Mouse (Mus musculus): ENCODE data around the gene Olfr1047. TPM values are rescaled to one million over a fixed set of nuclear protein-coding genes. Genes with fewer than 3 reads are reported as not detected.
"Not testable (repeated sequence)": the region's sequence is repeated elsewhere in the genome, so short reads cannot be mapped to it uniquely, and the experiment has no call there.

The Olfr1047 gene
- not detected for polyA plus RNA-seq (2017; shearing (Covaris generic))

DNA sequence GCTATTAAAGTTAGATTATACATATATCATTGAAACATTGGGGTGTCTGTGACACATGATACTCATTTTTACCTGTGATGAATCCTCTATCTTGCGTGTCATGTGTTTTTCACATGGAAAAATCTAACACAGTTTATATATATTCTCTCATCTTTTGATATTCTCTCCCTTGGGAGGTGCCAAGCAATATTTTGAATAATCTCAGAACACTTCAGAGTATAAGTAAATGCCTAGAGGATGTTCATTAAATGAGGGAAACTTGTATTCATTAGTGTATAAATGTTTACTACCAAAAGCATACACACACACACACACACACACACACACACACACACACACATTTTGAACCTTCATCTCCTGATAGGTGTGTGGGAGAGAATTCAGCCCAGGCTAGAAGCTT, at the start of gene Olfr1047:
TSS of gene Olfr1047 (minus strand) at position 101 of the 400 bp plus-strand sequence.
- no peak for ATAC-seq

DNA sequence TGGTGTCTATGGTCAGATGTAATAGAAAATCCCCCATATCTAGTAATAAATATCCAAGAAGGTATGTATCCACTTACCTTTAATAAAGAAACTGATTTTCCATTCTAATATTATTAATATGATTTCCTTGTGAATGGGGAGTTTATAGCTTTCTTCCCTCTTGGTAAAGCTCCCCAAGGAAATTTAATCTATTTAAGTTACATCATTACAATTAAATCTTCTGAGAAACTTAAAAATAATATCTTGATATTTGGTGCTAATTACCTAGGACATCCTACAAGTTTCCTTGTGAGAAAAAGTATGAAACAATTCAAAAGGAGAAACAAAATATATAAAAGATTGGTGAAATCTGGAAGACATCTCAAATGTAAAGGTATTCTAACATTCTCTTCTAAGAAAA, 47.8 kb upstream of the Olfr1047 start, which contains the start of gene Olfr1051:
TSS of gene Olfr1051 (minus strand) at position 101 of the 400 bp plus-strand sequence.
- not testable (repeated sequence) for ATAC-seq

DNA sequence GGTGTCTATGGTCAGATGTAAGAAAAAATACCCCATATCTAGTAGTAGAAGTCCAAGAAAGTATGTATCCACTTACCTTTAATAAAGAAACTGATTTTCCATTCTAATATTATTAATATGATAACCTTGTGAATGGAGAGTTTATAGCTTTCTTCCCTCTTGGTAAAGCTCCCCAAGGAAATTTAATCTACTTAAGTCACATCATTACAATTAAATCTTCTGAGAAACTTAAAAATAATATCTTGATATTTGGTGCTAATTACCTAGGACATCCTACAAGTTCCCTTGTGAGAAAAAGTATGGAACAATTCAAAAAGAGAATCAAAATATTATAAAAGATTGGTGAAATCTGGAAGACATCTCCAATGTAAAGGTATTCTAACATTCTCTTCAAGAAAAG, 27.0 kb upstream of the Olfr1047 start, which contains the start of gene Olfr1049:
TSS of gene Olfr1049 (minus strand) at position 101 of the 400 bp plus-strand sequence.
- not testable (repeated sequence) for ATAC-seq

DNA sequence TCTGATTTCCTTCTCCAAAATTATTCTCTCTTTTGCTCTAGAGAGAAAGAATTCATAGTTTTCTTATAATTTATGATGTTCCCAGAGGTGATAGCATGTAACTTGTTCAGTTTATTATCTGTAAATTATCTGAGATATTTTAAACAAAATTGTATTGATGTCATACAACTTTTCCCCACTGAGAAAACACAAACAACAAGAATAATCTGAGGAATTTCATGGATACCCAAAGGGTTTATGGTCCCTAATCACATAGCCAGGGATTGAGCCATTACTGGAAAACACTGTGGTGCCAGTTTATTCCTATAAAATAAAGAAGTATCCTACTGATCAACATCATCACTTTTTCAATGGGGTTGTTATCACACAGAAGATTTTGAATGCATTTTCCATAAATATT, 9.0 kb upstream of the Olfr1047 start, which contains the start of gene Olfr1048:
TSS of gene Olfr1048 (minus strand) at position 101 of the 400 bp plus-strand sequence.
- ATAC-seq = no peak

- no peak for ATAC-seq
Measured at GRCm38 (mm10) chr2:86219214-86219613, 12.0 kb downstream of the Olfr1047 start, which contains the start of gene Olfr1046. Olfr1046 (minus strand) TSS chr2:86219314.

GRCm38 (mm10) chr2:86202909-86203308, 28.3 kb downstream of the Olfr1047 start, which contains the start of gene Olfr1045:
Olfr1045 (minus strand) TSS chr2:86203009.
- no peak for ATAC-seq

- ATAC-seq = no peak
Measured at GRCm38 (mm10) chr2:86195863-86196262, 35.3 kb downstream of the Olfr1047 start.

DNA sequence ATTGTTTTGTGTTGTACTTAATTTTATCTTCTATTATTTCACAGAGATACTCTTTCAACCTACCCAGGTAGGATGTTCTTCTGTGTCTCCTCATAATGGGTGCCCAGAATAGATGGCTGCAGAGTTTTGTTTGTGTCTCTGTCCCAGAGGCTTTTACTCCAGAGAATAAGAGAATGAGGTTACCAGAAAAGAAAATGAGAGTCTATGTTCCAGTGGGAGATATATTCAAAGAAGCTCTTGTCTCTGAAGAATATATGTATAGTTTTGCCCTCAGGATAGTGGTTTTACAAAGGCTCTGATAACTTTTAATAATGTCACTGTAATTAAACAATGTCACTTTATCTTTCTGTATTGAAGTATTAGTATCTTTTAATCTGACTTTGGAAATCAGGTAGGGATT, 45.6 kb downstream of the Olfr1047 start, which contains the start of gene Olfr52:
TSS of gene Olfr52 (minus strand) at position 101 of the 400 bp plus-strand sequence.
- ATAC-seq = no peak

GRCm38 (mm10) chr2:86179950-86180349, 51.3 kb downstream of the Olfr1047 start:
- ATAC-seq = no peak

GRCm38 (mm10) chr2:86177720-86178119, 53.5 kb downstream of the Olfr1047 start, which contains the start of gene Olfr1044:
Olfr1044 (minus strand) TSS chr2:86177820.
- no peak for ATAC-seq

Other genes with a start within 250 kb of the Olfr1047 start
- gene Olfr1031, start 241.1 kb downstream of the Olfr1047 start, polyA plus RNA-seq (2017; shearing (Covaris generic)) = not detected
- gene Olfr1032, start 225.9 kb downstream of the Olfr1047 start, polyA plus RNA-seq (2017; shearing (Covaris generic)) = not detected
- not detected for gene Olfr1033, start 210.8 kb downstream of the Olfr1047 start, polyA plus RNA-seq (2017; shearing (Covaris generic))
- gene Olfr1034, start 185.5 kb downstream of the Olfr1047 start, polyA plus RNA-seq (2017; shearing (Covaris generic)) = not detected
- not detected for gene Olfr1036, start 157.4 kb downstream of the Olfr1047 start, polyA plus RNA-seq (2017; shearing (Covaris generic))
- not detected for gene Olfr1037, start 144.0 kb downstream of the Olfr1047 start, polyA plus RNA-seq (2017; shearing (Covaris generic))
- gene Olfr1039, start 95.5 kb downstream of the Olfr1047 start, polyA plus RNA-seq (2017; shearing (Covaris generic)) = not detected
- gene Olfr1040, start 84.7 kb downstream of the Olfr1047 start, polyA plus RNA-seq (2017; shearing (Covaris generic)) = not detected
- not detected for gene Olfr1042, start 69.6 kb downstream of the Olfr1047 start, polyA plus RNA-seq (2017; shearing (Covaris generic))
- gene Olfr1043, start 63.9 kb downstream of the Olfr1047 start, polyA plus RNA-seq (2017; shearing (Covaris generic)) = not detected
- not detected for gene Olfr1044, start 53.6 kb downstream of the Olfr1047 start, polyA plus RNA-seq (2017; shearing (Covaris generic))
- not detected for gene Olfr52, start 45.7 kb downstream of the Olfr1047 start, polyA plus RNA-seq (2017; shearing (Covaris generic))
- gene Olfr1045, start 28.4 kb downstream of the Olfr1047 start, polyA plus RNA-seq (2017; shearing (Covaris generic)) = not detected
- gene Olfr1046, start 12.1 kb downstream of the Olfr1047 start, polyA plus RNA-seq (2017; shearing (Covaris generic)) = not detected
- not detected for gene Olfr1048, start 8.9 kb upstream of the Olfr1047 start, polyA plus RNA-seq (2017; shearing (Covaris generic))
- gene Olfr1049, start 26.9 kb upstream of the Olfr1047 start, polyA plus RNA-seq (2017; shearing (Covaris generic)) = not detected
- gene Olfr1051, start 47.7 kb upstream of the Olfr1047 start, polyA plus RNA-seq (2017; shearing (Covaris generic)) = not detected
- under 1 TPM in 1 of 2 experiments, not detected in 1; 0.48 TPM for gene Olfr1052, start 61.1 kb upstream of the Olfr1047 start, polyA plus RNA-seq (2017; shearing (Covaris generic))
- gene Olfr1053, start 83.9 kb upstream of the Olfr1047 start, polyA plus RNA-seq (2017; shearing (Covaris generic)) = not detected
- gene Olfr1054, start 104.0 kb upstream of the Olfr1047 start, polyA plus RNA-seq (2017; shearing (Covaris generic)) = not detected
- not detected for gene Olfr1055, start 118.9 kb upstream of the Olfr1047 start, polyA plus RNA-seq (2017; shearing (Covaris generic))
- gene Olfr1056, start 131.1 kb upstream of the Olfr1047 start, polyA plus RNA-seq (2017; shearing (Covaris generic)) = not detected
- gene Olfr1057, start 147.0 kb upstream of the Olfr1047 start, polyA plus RNA-seq (2017; shearing (Covaris generic)) = not detected
- gene Olfr1058, start 157.2 kb upstream of the Olfr1047 start, polyA plus RNA-seq (2017; shearing (Covaris generic)) = not detected
- not detected for gene Olfr1061, start 182.6 kb upstream of the Olfr1047 start, polyA plus RNA-seq (2017; shearing (Covaris generic))
- not detected for gene Olfr1062, start 195.3 kb upstream of the Olfr1047 start, polyA plus RNA-seq (2017; shearing (Covaris generic))
- not detected for gene Olfr1065, start 219.2 kb upstream of the Olfr1047 start, polyA plus RNA-seq (2017; shearing (Covaris generic))
- not detected for gene Olfr1066, start 224.9 kb upstream of the Olfr1047 start, polyA plus RNA-seq (2017; shearing (Covaris generic))